Mouse (Mus musculus) adrenal gland, postnatal 25 days (tissue): ENCODE measurements around the gene Qsox2. TPM values are rescaled to one million over a fixed set of nuclear protein-coding genes. Genes with fewer than 3 reads are reported as not detected.

Experiments
- DNase-seq: peaks from one replicate; pipeline ENCODE4 v3.0.0; 2021; ENCODE audit warnings: mixed read lengths
- long read RNA-seq: library from polyadenylated mRNA; stranded (forward); transcript quantifications from one replicate; pipeline ENCODE4 v2.0.0, GENCODE M21; 2021
- total RNA-seq: library from RNA; stranded (reverse); gene quantifications from 2 replicates; pipeline ENCODE4 v1.2.3, GENCODE M21; 2021

Gene Qsox2
- 17.5 and 19.7 TPM in 2 replicates for total RNA-seq
- long read RNA-seq, transcript Qsox2-201 (13 exons, 2,559 nt) = major isoform, 5 of 26 reads
- long read RNA-seq, partial matches to known transcripts = 14 of 26 reads
- long read RNA-seq, other reads (novel, unspliced or antisense) = 7 of 26 reads

DNA sequence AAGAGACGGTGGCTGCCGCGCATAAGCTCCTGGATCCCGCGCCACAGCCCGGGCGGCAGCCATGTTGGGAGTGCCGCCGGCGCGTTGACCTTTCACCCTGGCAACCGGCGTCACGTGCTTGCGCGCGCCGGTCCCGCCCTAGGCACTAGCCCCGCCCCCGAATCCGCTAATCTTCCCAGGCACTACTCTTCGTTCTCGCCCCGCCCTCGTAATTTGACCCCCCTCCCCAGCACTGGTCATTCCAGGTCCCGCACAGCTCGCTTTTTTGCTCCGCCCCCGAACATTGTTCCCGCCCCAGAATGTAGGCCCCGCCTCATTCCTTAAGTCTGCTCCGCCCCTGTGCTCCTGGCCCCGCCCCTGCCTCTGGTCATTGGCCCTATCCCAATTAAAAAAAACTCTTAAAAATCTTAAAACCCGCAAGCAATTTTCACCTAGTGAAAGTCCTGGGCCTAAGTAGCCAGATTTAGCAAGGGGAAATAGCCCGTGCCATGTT lies at the start of gene Qsox2:
Qsox2 (minus strand) TSS at position 236 of the 493 bp plus-strand sequence.
- peak; percentile 93 for DNase-seq

DNA sequence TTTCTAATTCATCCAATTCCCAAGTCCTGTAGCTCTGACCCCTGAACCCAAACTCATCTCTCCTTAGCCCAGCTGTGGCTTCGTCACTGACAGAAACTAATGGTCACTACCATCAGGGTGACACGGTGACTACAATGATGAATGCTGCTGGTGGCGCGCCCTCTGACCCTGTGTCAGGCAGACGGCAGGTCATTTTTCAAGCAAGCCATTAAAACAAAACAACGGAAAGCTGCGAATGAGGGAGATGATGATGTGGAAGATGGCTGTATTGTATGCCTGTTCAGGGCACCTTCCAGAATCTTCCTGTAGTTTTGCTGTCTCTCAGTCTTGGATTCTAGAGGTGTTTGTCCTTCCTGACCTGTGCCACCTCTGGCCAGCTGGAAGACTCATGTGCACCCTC lies 49.1 kb upstream of the Qsox2 start:
- no peak for DNase-seq

DNA sequence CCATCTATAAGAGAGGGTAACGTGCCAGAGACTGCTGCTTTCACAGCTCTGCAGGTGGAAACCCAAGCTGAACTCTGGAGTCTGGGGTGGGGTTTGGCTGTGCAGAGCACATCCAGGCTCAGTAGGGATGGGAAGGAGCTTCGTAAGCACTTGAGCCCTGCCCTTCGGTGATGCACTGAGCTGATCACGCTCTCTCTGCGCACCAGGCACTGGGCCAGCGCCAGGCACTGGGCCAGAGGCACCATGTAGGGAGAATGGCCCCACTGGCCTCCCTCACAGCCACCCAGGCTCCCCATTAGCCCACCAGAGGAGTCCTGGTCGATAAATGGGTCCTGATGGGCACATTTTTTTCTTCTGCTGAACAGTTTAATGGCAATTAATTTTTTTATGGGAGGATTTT lies 48.5 kb upstream of the Qsox2 start:
- peak; percentile 35 for DNase-seq

DNA sequence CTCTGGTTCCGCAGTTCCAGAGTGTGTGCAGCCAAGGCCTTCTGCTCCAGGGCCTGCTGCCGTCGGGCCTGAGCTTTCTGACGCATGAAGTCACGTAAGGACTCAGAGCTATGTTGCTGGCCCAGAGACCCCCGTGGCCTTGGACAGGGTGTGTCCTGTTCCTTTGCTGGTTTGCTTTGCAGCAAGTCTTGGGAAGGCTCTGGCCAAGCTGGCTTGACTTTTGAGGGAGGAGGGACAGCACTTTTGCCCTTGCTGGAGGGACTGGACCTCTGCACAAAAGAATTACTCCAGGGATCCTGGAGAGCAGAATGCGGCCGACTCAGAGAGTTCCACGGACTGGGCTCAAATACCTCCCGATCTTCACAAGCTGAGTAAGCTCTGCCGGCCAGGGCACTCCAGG lies 43.3 kb upstream of the Qsox2 start:
- no peak for DNase-seq

DNA sequence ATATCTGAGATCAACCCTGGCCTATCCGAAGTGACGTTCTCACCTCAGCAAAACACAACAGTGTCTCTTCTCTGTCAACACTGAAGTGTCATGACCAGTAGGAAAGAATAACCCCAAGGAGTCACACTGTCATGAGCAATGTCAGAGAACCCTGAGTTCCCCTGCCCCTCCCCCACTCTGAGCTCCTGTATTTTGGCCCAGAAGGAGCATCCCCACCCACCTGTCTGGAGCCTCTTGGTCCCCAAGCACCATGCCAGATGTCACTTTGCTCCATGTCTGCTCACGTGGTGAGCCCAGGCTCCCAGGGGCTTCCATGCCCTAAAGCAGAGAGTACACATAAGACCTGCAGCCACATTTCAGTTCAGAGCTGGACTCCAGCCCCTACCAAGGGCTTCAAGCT lies 42.4 kb upstream of the Qsox2 start:
- no peak for DNase-seq

DNA sequence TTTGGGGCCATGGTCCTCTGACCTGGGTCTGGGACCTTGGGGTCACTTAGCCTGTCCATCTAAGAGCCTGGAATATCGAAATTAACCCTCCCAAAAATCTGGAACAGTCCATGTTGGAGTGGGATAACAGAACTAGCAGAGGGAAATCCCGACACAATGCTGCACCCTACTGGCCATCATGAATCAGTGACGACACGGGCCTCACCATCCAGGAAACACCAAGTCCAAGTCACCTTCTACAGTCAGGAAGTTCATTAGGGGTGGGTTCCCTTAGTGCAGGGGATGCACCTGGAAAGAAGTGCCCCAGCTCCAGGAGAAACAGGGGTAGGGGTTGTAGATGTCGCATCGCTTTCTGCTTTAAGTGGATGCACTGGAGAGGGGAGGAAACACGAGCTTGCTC lies 36.3 kb upstream of the Qsox2 start:
- peak; percentile 55 for DNase-seq

DNA sequence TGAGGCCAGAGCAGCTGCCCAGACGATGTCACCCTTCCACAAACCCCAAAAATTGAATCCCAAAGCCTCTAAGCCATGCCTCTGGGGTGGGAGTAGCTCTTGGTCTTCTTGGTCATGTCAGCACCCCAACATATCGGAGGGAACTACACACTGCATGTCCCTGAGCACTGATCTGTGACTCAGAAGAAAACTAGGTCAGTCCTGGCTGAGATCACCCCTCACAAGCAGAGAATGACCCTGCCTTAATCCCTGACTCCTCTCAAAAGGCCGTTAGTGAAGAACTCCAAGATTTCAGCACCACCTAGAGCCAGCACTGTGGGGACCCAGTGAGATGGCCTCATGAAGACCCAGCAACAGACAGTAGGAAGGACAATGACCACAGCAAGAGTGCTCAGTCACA lies 30.9 kb upstream of the Qsox2 start:
- peak; percentile 17 for DNase-seq

DNA sequence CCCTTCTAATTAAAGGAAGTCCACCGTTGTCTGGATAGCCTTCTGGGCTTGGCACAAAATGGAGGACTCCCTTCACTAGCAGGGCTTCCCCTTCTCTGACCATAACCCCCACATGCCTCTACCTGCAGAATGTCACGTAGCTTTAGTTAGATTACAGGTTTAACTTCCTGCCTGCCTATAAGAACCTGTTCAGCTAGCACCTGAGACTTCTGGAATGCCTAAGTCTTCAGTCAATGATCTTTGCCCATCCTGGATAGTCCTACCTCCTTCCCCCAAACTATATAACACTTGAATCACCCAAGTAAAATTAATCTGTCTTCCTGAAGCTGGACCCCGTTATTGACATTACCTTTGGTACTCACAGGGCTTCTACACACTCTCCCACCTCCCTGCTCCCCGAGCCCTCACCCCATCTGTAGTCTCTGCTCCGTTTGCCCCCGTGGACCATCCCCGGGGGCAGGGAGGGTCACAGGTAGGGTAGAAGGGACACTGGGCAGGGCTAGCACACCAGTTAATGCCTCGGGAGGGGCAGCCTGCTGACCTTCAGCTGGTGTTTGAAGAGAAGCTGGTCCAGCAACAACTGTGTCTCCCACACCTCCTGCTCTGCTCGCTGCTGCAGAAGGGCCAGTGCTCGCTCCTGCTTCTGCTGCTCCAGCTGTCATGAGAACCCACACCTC lies 28.9 kb upstream of the Qsox2 start:
- no peak for DNase-seq

DNA sequence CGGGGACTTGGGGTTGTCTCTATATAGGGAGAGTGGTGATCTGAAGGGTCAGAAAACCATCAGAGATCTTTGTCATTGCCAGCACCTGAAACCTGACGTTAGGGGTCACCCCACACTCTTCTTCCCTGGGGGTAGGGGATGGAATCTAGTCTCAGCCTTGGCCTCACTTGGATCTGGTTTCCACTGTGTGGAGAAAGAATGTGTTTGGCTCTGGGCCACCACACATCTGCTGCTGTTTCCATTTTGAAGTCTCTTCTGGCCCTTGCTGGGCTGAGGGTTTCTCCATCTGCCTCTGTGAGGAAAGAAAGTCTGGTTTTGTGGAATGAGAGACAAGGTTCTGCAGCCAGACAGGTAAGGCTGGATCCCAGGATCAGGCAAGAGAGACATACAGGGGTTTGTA lies 27.8 kb upstream of the Qsox2 start:
- no peak for DNase-seq

DNA sequence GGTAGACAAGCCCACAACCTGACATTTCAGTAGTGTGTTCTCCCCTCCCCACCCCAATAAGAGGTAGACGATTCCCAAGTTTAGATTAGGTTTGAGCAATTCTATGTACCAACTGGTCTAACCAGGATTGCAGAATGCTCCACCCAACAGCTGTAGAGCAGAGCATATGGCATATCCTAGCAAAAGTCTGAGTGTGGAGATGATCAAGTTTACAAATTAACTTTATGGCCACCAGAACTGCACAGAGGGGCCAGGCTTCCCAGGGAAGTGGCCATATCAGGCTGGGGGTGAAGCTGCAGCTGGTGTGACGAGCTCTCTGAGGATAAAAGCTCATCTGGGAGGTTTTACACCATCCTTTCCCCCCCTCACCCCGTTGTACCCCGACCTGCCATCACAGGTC lies 27.3 kb upstream of the Qsox2 start:
- DNase-seq = no peak

DNA sequence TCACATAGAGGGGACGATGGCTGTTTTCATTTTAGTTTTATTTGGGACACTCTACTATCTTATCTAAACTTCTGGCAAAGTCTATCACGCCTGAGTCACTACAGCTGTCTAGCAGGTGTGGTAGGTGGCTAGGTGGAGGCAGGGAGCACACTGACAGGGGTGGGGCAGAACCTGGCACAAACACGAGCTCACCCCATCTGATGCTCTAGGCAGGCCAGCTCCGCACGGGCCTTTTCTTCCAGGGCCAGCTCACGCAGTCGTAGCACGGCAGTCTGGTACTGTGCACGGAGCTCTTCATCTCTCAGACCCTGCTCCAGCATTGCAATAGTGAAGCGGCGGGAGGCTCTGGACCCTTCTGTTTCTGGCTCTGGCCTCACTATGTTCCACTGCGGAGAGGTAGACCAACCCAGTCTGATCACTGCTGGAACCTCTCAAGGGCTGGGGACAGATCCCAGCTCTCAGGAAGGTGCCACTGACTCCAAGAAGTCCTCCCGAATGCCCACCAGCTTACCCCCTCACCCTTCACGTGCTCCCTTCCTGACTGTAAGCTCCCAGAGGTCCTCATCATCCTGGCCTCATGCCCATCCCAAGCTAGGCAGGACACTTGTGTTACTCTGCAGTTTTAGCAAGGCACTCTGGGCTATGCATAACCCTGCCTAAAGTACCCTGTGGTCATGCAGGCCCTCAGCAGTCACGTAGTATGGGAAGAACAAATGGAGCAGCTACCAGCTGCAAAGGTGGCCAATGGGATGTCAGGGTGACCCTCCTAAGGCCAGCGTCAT lies 20.2 kb upstream of the Qsox2 start:
- DNase-seq = no peak

DNA sequence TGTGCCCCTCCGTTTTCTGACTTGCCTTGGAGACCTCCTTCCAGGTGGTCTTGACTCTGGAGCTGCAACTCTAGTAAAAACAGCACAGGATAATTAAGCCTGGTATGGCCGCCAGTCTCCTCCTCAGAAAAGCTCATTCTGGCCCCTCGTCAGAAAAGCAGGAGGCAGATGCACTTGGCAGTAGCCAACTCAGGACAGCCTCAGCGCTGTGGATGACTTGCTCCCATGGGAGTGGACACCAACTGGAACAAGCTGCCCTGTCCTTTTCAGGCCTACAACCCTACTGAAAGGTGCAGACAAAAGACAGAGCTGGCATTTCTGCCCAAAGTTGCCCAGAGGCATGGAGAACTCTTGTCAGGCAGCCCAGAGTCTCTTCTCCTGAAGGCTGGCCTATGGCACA lies 17.5 kb upstream of the Qsox2 start:
- DNase-seq = no peak

DNA sequence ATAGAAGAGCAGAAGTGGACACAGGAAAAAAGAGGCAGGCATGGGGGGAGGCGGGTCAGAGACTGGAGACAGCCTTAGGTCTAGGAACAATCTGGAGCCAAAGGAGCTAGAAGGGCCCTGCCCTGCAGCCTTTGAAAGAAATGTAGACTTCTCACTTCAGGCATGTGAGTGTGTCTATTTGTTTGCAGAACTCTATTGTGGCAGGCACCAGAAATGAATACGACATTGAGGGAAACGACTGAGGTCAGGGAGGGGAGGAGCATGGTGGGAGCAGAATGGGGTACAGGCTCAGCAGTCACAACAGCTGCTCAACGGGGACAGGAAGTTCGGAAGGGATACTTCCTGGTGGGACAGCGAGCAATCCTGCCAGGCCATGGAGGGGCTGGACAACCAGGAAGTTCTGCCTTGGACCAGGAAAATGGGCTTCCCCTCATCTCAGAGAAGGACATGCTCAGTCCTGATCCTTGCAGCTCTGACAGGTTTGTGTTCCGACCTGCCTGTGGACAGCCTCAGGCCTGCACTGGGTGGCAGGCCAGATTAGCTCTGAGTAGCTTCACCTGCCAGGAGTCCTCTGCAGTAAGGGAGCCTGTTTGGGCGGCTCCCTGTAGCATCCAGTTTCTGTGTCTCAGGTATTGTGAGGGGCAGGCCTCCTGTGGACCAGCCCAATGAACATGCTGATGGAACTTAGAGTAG lies 15.3 kb upstream of the Qsox2 start:
- no peak for DNase-seq

DNA sequence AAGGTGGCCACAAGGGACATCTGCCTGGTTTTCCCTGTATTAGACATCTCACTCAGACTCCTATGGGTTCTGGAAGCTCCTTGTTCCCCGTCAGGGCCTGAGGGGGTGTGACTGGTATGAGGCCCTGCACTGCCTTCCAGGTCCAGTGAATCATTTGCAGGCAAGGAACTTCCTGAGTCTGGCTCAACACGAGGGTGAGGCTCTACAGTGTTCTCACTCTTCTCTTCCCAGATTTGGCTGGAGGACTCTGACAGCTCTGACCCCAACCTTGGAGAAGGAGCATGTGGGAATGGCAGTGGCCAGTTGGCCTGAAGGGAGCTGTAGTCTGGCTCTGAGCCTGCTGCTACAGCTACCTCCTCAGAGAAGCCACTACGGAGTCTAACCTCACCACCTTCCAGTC lies 10.2 kb upstream of the Qsox2 start:
- no peak for DNase-seq

DNA sequence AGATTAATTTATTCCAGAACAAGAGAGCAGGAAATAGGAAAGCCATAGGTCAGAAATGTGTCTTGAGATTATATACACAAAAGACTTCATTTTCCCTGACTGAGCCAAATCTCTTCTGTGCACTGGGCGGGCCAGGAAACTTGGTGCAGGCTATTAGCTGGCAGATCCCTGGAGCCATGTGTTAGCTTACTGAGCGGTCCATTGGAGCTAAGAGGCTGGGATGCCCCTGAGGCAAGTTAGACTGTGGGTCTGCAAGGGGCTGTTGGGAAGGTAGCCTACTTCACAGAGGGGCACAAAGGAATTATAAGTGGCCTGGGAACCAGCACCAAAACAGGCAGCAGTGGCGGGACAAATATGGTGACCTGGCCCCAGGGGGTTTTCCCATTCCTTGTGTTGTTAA lies 3.5 kb upstream of the Qsox2 start:
- DNase-seq = no peak

DNA sequence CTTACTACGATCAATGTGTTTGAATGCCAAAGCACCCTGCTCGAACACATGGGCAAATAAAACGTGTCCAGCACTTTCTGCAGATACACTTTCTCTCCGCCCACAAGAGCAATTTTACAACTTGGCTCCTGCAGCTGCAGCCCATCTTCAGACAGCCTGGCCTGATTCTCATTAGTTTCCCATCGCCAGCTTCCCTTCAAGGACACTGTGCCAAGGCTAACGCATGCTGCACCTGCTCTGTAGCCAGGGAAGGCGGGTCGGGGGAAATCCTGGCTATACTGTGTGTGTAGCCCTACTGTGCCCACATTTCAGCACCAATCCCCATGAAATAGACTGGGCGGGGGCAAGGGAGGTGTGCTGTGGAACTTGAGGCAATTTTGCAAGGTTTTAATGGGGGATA lies 3.0 kb upstream of the Qsox2 start:
- DNase-seq = no peak

DNA sequence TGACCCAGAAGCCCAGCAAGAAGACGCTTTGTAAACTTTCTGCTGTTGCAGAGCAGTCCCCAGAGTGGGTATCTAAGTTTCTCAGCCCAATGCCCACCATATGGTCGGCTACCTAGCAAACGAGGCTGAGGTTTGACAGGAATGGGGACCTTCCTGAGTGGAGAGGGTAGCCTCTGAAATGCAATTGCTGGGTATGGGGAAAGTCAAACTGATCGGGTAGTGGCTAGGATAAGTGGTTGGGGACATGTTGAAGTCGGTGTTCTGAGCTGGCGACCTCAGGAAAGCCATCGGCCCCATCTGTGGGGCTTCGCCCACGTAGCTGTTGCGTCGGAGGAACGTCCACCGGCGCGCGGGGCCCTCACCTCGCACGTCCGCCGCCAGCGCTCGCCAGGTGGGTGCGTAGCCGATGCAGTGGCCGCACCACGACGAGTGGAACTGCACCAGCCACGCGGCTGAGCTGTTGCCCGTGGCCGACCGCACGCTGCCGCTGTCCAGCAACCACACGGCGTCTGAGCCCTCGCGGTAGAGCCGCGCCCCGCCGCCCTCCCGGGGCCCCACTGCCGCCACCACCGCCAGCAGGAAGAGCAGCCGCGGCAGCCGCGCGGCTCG lies 540 bp downstream of the Qsox2 start:
- no peak for DNase-seq

DNA sequence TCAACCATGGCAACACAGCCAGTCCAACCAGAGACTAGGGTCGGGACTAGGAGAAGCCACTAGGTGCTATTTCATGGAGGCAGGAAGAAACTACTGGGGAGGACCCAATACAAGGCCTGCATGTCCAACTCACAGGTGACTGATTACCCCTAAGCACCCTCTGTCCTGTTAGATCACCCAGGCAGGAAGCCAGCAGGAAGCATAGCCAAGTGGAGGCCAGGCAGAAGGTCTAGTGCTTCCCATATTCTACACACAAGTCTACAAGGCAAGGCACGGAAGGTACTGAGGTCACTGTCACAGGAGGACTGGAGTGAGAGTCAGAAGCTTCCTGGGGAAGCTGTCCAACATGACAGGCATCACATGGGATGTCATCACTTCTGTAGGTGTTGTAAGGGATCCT lies 2.6 kb downstream of the Qsox2 start:
- DNase-seq = no peak

DNA sequence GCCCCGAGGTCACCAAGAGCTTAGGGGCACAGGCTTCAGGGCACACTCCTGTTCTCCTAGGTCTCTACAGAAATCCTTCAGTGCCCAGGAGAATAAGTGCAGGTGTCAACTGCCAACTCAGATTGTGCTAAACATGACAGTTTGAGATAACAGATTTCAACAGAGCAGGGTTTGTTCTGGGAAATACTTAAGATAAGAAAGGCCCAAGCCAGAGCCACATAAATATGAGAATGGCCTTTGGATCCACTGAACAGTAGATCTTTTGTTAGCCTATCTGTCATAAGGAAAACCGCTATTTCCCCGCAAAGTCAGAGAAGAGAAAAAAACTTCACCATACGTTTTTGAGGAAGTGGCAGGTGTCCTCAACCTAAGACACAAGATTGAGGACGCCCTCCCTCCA lies 3.1 kb downstream of the Qsox2 start:
- no peak for DNase-seq

DNA sequence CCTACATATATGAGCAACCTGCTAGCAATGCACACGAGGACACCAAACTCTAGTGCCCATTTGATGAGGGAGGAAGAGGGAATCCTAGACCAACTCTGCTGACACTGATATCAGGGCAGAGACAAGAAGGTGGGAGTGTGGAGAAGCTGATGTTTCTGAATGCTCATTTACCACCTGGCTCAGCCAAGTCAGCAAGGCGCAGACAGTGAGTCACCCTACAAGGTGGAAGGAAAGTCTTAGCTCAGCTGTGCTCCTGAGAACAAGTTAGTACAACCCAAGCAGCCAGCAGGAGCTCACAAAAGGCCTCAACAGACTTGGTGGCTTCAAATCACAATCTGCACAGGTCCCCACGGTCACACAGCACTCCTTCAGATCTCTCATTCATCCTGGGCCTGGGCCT lies 6.0 kb downstream of the Qsox2 start:
- no peak for DNase-seq

DNA sequence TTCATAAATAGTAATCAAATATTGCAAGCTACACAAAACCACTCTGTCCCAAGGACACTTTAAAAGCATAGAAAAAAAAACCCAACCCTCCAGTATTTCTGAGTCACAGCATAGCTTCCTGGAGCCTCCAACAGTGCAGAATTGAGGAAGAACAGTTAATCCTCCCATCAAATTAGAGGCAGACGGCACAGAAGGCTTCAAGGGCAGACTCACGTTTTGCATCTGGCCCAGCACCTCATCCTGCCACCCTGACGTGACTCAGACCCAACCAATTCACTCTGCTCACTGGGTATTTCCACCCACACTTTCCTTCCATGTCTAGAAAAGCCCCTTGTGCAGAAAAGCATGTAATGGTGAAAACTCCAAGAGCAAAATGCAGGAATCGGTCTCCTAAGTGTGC lies 7.1 kb downstream of the Qsox2 start:
- no peak for DNase-seq

DNA sequence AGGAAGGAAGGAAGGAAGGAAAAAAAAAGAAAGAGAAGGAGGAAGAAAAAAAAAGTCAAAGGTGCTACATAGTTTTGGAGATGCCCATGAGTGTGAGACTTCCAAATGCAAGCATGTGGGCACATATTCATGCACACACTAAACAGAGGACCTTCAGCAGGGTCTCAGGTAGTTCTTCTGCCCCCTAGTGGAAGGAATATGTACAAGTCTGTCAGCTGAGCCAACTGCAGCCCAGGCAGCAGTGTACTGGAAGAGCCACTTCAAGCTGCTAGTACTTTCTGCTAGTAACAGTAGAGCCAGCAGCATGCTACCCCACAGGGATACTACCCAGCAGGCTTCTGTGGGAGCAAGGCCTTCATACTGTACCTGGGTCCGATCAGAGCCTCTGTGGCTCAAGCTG lies 9.5 kb downstream of the Qsox2 start:
- DNase-seq = peak; percentile 19

DNA sequence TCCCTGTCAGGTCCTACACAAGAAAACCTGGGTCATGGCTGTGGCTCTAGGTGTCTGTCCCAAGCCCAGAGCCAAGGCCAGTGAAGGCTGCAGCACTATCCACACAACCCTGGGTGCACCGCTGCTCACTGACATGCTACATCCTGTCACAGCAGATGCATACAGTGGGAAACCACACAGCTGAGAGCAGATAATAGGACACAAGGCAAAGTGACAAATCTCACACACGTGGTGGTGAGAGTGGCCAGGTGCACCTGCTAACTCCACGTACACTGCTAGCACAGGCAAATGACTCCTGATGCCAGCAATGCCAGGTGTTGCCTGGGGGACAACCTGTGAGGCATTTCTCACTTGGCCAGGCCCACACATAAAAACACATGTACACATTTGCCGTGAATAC lies 12.1 kb downstream of the Qsox2 start:
- DNase-seq = no peak
